Mouse (Mus musculus) heart, postnatal 0 days (tissue): ENCODE data around the gene Tbc1d1.
A peak's percentile ranks its signal among the peaks of the same experiment; 100 is the strongest.

Experiments
- CTCF ChIP-seq: IDR thresholded peaks from 2 replicates; pipeline ENCODE4 v1.5.1; 2016; ENCODE audit warnings: antibody characterized with exemption, control low read depth, low read depth
- EP300 ChIP-seq: IDR thresholded peaks from 2 replicates; pipeline ENCODE4 v1.6.1; 2016; ENCODE audit warnings: antibody characterized with exemption, low read depth

DNA sequence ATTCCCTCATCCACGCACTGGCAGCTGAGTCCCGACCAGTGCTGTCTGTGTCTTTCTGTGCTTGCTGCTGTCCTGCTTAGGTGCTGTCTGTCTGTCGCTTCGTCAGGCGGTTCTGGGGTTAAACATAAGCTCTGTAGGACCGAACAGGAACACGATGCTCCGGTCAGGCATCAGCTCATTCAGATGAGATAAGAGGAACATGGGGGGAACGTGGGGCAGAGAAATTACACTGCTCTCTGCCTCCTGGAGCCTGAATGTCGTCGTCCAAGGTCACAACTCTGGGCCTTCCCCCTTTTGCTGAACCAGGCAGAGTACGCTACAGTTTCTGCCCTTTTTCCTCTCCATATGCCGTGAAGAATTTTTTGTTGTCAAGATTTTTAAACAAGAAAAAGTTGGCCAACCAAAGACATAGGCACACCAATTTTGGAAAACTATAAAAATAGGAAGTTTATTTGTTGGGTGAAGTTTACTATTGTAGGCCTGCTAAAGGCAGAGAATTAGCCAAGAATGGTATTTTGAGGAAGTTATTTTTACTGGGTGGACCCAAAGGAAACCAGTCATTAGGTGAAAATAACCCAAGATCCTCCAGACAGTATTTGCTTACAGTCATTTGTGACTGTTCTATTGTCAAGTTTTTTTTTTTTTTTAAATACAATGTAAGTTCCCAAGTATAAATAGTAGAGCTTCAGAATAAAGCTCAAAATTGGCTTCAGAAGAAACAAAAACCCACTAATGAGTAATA, 85.0 kb downstream of the Tbc1d1 start:
- no peak for TF ChIP-seq CTCF
- TF ChIP-seq EP300, result peak; percentile 28; the same call in 1 of the 2 replicates
